Mouse (Mus musculus): ENCODE results near the gene Krtap28-10. TPM values are rescaled to one million over a fixed set of nuclear protein-coding genes. Genes with fewer than 3 reads are reported as not detected.

The Krtap28-10 gene
- polyA plus RNA-seq (2012; rRNA removed), result not detected in 2 replicates

DNA sequence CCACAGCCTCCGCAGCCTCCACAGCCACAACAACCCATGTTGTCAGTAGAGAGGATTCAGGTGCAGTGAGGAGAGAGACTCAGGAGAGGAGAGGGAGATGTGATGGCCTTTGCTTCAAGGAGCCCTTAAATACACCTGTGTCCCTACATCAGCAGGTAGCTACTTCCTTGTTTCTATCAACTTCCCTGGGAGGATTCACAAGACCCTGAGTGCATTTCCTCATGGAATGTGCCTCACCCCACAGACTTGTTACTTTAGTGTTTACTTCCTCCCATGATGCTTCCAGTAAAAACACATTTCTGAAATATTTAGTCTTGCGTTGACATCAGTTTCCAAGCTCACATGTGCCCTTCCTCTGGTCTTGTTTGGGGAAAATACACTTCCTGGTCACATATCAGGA lies at the start of gene Krtap28-10:
Gene Krtap28-10 (minus strand): TSS at position 101 of the 400 bp plus-strand sequence.
- no peak for DNase-seq (ENCODE audit: low spot score)

DNA sequence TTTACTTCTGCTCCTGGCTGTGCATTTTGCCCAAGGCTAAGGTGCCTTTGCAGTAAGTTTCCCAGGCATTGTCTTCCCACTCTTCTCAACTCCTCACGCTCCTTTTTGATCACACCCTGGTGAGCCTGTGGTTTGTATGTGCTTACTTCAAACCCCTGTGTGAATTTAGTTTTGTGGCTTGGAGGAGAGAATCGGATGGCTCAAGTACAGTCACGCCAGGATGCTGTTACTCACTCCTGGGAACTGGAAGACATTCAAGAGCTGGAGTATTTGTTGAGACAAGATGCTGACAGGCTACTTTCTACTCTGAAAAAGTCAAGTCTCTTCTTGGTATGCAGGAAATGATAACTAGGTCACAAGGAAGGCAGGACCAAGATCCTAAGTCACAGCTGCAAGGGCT lies 49.0 kb upstream of the Krtap28-10 start:
- DNase-seq (ENCODE audit: low spot score), result no peak

DNA sequence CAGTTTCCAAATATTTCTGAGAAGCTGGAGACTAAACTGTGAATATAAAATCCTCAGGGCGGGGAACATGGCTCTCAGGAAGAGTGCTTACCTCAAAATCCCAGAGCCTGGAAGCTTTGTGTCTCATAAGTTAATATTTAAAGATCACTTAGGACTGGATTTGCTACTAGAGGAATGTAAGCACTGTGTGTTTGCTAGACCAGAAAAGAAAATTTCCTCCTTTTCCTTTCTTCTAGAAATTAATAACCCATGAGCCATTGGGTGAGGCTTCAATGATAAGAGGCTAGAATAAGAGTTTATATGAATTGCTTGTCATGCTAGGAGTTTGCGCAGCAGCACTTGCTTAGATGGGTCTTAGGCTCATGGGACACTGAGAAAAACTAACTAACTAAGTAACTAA lies 42.5 kb upstream of the Krtap28-10 start:
- DNase-seq (ENCODE audit: low spot score), result no peak

DNA sequence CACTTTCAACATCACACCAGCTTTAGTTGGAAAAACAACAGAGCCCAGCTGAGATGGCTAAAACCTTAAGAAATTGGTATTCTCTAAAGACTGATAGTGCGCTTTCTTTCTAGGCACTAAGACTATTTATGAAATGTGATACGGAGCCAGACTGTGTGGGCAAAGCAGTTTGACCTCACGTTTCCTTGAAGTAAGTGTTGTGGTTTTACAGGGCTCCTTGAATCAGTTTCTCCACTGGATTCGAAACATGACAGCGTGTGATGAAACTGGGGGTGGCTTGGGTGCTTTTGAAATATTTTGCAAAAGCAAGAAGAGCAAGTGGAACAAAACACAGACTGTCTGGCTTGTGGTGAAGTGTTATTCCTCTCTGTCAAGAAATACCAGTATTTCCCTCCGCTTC lies 34.7 kb upstream of the Krtap28-10 start:
- no peak for DNase-seq (ENCODE audit: low spot score)

DNA sequence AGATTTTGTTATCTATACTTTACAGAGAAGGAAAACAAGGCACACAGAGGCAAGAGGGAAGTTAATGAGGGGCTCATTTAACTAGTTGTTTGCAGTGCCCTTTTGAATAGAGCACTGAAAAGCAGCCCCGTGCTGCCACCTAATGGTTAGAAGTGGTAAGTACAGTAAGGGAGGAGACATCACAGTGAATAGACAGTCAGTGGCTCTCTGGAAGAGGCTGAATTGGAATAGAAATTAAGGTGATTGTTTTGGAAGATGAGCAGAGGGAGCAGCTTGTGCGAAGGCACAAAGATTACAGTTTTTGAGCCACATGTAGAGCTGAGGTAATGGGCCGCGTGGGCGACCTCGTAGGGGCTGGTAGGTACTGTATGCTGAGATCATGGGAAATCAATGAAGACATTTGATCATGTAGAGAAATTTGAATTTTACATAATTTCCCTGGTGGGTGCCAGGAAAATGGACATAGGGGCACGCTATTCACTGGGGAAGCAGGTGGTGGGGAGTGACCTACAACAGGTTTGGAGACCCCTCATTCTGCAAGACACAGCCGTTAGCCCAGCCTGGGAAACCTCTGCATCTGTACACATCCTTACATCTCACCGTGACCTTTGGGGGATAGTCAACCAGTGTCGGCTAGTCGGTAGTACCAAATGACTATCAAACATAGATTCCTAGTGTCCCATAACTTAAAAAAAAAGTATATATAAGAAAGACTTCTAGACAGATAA lies 34.1 kb upstream of the Krtap28-10 start:
- no peak for DNase-seq (ENCODE audit: low spot score)

DNA sequence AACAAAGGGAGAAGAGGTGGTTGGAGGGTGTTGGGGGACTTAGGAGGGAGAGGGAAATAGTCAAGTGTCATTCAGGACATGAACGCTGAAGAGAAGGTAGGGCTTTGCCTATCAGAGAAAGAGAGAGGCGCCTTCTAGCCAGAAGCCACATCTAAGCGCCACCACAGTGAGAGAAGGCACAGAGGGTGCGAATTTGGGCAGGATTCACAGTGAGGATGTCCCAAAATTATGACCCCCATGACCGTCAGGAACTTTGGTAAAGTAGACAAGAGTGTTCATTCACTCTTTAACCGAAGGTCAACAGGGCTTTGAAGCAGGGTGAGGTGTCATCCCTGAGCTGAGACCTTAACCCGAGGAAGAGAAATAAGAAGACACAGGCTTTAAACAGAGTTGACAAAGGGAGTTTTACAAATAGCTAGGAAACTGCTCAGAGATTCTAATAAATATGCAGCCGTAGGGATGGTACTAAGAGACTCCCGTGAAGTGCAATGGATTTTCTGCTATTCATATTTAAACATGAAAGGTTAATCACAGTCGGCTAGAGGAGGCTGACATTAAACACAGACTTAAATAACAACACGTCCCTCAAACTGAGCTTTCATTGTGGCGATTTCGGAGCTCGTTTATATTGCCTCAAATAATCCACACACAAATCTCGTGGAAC lies 33.4 kb upstream of the Krtap28-10 start:
- no peak for DNase-seq (ENCODE audit: low spot score)

DNA sequence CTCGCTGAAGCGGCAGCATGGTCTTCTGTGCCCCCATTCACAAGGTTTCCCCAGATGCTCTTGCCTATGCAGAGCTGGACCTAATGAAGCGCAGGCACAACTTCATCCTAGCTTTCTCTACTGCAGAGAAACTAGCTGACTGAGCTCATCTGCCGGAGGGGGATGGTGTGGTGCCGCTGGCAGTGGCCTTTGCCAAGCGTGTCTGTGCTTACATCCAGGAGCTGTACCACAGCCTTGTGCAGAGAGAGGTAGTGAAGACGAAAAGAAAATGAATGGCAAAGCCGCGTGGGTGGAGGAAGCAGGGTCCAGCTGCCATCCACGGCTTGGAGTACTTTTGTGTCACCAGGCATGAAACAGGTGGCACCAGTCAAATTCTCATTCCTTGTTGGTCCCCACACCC lies 24.9 kb upstream of the Krtap28-10 start:
- no peak for DNase-seq (ENCODE audit: low spot score)

DNA sequence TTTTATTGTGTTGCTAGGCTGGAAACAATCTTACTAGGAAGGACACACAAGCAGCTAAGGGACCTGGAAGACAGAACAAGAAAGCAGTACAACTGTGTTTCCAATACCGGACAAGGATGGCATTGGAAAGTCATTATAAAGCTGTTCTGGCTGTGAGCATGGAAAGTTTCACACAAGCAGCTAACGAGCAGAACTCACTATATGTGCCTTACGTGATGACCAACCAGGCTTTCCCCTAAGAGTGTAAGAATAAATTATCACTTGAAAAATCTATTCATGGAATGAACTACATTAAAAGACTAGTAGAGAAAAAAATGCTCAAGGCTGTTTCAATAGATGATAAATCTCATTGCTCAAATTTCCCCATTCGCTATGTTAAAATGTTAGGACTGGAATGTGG lies 24.3 kb upstream of the Krtap28-10 start:
- no peak for DNase-seq (ENCODE audit: low spot score)

DNA sequence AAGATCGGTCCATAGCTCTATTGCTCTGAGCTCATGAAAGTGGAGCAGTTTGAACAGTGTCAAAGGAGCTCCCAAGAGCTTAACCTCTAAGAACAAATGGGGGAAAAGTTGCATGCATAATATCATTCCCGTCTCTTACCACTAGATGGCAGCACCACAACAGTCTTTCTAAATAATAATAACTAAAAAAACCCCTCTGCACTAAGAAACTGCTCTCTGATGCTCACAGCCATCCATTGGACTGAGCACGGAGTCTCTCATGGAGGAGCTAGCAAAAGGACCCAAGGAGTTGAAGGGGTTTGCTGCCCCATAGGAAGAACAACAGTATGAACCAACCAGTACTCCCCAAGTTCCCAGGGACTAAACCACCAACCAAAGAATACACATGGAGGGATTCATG lies 22.6 kb upstream of the Krtap28-10 start:
- no peak for DNase-seq (ENCODE audit: low spot score)

DNA sequence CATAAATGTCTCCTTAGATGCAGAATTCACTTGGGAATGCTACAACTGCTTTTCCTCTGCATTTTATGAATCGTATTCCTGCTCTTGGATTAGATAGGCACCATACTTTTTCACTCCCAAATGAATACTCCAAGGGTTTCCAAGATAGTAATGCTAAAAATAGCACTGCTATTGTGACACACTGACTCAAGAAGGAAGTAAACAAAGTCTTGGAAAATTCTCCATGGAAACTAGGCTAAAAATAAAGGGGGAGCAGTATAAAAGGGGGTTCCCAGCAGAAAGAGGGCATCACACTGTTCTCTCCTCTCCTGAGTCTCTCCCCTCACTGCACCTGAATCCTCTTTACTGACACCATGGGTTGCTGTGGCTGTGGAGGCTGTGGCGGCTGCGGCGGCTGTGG lies 18.4 kb upstream of the Krtap28-10 start, which contains the start of gene Krtap28-13:
Gene Krtap28-13 (plus strand): TSS at position 288 of the 400 bp plus-strand sequence.
- DNase-seq (ENCODE audit: low spot score), result no peak

DNA sequence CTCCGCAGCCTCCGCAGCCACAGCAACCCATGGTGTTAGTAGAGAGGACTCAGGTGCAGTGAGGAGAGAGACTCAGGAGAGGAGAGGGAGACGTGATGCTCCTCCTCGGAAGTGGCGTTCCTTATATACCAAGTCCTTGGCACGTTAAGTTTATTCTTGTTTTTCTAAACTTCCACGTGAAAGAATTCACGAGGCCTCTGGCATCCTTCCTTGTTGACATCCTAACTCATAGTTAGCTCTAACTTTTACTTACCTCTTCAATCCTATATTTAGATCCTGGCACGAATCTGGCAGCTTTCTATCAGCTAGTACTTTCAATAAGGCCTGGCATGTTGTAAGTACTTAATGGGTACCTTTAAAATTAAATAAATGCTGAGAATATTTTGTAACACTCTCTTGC lies 17.0 kb upstream of the Krtap28-10 start, which contains the start of gene A030005K14Rik:
Gene A030005K14Rik (minus strand): TSS at position 101 of the 400 bp plus-strand sequence.
- no peak for DNase-seq (ENCODE audit: low spot score)

DNA sequence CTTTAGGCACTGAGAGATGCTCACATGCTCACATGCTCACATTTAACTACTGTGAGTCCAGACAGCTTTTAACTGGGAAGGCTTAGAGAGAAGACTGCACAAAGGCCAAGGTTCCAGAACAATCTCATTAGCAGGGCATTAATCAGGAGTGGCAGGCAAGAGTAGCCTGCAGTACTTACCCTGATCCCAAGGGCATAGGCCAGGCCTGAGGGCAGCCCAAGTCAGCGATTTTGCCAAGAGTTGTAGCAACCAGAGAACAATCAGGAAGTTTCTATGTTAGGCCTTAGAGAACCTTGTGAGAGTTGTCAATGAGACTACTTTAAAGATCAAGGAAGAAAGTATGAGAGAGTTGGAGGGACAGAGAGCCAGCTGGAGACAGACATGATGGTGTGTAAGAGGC lies 16.2 kb upstream of the Krtap28-10 start:
- DNase-seq (ENCODE audit: low spot score), result no peak

DNA sequence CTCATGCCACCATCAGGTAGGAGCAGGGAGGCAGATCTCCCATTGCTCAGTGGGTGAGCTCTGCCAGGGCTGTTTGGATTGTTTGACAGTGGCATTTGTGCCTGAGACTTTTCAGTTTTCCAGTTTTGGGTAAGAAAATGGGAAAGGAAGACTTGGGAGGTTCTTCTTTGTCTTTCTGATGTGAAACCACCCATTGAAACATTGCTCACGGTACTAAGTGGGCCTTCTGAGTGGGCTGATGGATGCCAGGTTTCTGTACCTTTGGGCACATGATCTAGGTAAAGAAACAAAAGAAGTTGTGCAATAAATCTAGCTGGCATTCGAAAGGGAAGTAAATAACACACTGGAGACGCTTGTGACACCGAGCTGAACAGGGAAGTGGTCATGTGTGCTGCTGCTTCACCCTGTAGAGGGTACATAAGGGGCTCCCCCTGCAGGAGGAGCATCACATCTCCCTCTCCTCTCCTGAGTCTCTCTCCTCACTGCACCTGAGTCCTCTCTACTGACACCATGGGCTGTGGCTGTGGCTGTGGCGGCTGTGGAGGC lies 2.7 kb upstream of the Krtap28-10 start, which contains the start of gene Gm47969:
Gene Gm47969 (plus strand): TSS at position 51 of the 546 bp plus-strand sequence.
- no peak for DNase-seq (ENCODE audit: low spot score)

DNA sequence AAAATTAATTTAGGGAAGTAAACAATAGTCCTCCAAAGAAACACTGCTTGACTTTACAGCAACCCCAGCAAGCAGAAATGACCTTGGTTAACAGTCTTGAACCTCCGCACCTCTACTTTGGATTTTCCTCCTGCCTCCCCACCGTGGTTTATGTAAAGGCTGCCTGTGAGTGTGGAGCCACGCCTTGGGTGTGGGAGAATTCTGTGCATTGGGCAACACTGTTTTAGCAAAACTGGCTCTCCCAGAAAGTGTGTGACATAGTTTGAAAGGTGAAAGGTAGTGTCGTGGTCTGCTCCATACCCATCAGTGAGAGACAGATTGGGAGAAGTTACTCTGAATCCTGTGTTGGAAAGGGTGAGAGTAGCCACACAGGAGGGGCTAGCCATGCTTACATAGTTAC lies 3.2 kb downstream of the Krtap28-10 start:
- no peak for DNase-seq (ENCODE audit: low spot score)

DNA sequence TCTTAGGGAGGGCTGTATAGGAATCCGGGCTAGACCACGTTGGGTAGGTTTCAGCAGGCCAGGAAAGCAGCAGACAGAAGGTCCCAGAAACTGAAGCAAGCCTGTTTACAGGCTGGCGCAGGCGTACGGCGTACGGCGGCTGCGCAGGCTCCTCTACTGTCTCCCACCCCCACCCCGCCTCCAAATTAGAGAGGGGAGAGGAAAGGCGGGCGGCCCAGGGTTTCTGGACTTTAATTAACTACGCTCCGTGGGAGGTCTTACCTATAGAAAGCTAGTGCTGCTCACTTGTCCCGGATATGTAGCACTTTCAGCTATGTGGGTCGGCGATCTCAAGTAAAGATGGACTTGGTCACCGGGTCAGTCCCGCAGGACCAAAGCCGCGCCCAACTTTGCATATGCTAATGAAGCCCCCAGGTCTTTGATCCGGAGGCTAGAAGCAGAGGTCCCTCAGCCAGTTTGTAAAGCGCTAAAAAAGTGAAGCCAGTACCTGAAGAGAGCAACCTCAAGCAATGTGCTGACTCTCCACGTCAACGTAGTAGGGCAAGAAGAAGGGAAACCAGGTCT lies 4.1 kb downstream of the Krtap28-10 start, which contains the start of gene Slc19a3:
Gene Slc19a3 (minus strand): TSS at position 340 of the 564 bp plus-strand sequence.
- DNase-seq (ENCODE audit: low spot score), result no peak

DNA sequence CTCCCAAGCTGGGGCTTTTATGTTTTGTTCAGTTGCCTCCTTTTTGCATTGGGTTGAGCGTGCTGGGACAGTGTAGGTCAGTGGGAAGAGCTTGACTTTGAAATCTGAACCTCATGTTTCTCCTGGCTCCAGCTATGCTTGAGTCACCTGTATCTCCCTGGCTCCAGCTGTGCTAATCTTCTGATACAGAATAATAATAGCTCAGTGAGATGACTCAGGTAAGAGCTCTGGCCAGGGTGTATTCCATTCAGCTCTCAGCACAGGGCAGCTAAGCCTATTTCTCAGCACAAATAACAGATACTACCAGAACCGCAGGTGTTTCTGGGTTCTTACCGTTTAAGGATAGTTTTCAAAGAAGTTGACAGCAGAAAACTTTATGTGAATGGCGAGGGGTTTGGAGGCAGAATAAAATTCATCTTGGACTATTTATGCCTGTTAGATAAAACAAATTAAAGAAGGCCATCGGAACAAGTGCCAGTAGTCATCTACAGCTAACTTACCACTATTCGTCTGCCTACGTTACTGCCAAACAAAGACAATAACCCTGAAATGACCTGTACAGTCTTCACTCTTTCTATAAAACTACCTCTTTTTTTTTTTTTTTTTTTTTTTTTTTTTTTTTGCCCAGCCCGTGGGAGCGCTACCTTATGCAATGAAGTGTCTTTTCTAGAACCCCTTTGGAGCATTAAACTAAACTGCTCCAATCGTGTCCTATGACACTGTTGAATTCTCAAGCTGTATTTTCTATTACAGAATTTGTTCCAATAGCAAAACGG lies 5.2 kb downstream of the Krtap28-10 start:
- no peak for DNase-seq (ENCODE audit: low spot score)

DNA sequence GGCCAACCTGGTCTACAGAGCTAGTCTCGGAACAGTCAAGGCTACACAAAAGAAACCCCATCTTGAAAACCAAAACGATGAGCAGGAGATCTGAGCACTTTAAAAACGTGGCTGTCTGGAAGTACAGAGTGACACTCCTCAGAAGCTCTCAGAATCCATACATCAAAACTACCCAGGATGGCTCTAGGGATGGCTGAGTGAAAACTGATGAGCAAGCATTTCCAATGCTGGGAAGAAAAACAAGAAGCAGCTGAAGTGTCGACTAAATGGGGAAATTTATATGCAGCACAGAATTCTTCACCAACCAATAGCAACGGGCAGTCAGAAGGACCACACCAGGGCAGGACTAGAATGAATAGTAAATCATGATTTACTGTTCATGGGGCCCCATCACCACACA lies 7.8 kb downstream of the Krtap28-10 start:
- DNase-seq (ENCODE audit: low spot score), result no peak

DNA sequence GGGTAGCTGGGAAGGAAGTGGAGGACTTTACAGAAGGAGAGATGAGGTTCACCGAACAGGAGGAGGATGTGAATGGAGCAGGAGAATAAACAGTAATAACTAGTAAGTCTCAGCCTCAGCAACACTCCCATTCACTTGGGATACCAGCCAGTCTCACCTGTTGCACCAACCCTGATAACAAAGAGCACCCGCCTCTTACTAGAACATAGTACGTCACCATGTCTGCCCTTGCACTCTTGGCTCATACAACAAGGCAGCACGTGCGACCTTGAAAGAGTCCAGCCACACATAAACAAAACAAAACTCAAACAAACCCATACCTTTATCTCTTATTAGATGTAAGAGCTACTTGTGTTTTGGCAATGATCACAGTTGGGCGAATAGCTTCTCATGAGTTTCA lies 9.8 kb downstream of the Krtap28-10 start:
- no peak for DNase-seq (ENCODE audit: low spot score)

DNA sequence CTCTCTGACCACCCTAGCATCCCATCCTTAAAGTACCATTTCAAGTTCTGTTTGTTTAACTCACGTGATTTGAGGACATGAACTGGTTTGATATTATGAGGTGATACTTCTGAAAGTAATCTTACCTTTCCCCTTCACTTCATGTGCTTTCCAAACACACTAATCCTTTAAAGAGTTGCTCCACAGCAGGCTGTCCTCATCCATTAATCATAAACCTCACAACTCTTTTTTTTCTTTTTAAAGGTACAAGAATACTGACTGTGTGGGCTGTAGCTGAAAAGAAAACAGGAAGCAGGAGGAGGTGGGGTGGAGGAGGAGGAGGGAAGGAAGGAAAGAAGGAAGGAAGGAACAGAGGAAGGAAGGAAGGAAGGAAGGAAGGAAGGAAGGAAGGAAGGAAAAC lies 10.3 kb downstream of the Krtap28-10 start:
- DNase-seq (ENCODE audit: low spot score), result no peak

DNA sequence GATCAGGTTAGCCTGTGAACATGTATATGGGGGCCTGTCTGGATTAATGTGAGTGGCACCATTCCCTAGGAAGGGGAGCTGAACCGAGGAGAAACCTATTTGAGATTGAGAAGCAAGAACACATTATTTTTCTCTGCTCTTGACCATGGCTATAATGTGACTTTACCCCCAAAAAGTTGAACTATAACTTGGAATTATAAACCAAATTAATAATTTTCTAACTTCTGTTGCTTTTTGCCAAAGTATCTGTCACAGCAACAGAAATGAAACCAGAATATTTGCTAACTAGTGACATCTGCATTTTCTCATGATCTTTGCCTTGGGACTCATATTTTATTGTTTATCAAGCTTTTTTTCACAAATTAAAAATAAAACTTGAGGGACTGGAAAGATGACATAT lies 25.7 kb downstream of the Krtap28-10 start:
- DNase-seq (ENCODE audit: low spot score), result no peak

DNA sequence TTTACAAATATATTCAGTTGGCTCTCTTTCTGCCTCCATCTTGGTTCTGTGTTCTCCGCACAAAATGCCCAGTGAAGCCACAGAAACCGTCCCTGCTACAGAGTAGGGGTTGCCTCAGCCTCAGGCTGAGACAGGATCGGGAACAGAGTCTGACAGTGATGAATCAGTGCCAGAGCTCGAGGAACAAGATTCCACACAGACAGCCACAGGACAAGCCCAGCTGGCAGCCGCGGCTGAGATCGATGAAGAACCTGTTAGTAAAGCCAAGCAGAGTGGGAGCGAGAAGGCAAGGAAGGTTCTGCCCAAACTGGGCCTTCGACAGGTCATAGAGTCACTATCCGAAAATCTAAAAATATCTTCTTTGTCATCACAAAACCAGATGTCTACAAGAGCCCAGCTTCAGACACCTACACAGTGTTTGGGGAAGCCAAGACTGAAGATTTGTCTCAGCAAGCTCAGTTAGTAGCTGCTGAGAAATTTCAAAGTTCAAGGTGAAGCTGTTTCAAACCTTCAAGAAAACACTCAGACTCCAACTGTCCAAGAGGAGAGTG lies 26.9 kb downstream of the Krtap28-10 start:
- DNase-seq (ENCODE audit: low spot score), result no peak

All from urinary bladder, adult 2 months (tissue).